Mouse (Mus musculus): ENCODE measurements around the gene Ap5m1. TPM values are rescaled to one million over a fixed set of nuclear protein-coding genes. Genes with fewer than 3 reads are reported as not detected.

The Ap5m1 gene
- polyA plus RNA-seq, 1 experiment, result not detected

GRCm38 (mm10) chr14:49066274-49066823, 452 bp downstream of the Ap5m1 start, which contains the start of gene Exoc5:
Gene Exoc5, minus strand, starts transcription at chr14:49066653.
- under 1% methylated on average over 53 of the region's 53 CpGs for WGBS
- no peaks in the 10 kb centered on the region for H3K4me1 ChIP-seq (ENCODE audit: control insufficient read depth, insufficient read depth, low read length)
- H3K27ac ChIP-seq (ENCODE audit: insufficient read depth, low read depth, low read length), result peak within 1 kb of the TSS; percentile 56
- no peak for TF ChIP-seq CTCF (IDR thresholded peaks at IDR 0.05; ENCODE audit: insufficient read depth, low read depth, low read length)
- TF ChIP-seq POLR2A (IDR thresholded peaks at IDR 0.05; ENCODE audit: insufficient read depth, low read depth, low read length), result peak; percentile 83
- peak within 1 kb of the TSS; percentile 81 for H3K4me3 ChIP-seq (ENCODE audit: insufficient read depth, low read depth, low read length)

- H3K27ac ChIP-seq (ENCODE audit: insufficient read depth, low read depth, low read length), result no peak overlapping the region
- 79% methylated on average over 2 of the region's 2 CpGs for WGBS
- H3K4me3 ChIP-seq (ENCODE audit: insufficient read depth, low read depth, low read length), result no peak overlapping the region
- no peaks in the 10 kb centered on the region for H3K4me1 ChIP-seq (ENCODE audit: control insufficient read depth, insufficient read depth, low read length)
- no peak for TF ChIP-seq POLR2A (IDR thresholded peaks at IDR 0.05; ENCODE audit: insufficient read depth, low read depth, low read length)
- no peak for TF ChIP-seq CTCF (IDR thresholded peaks at IDR 0.05; ENCODE audit: insufficient read depth, low read depth, low read length)
These were observed 6.9 kb downstream of the Ap5m1 start for GRCm38 (mm10) chr14:49072837-49073236.

GRCm38 (mm10) chr14:49073896-49074295, 8.0 kb downstream of the Ap5m1 start:
- WGBS, result 92% methylated on average over 7 of the region's 7 CpGs
- Histone ChIP-seq H3K4me3 (ENCODE audit: insufficient read depth, low read depth, low read length) (no peak overlapping the region), H3K4me1 (ENCODE audit: control insufficient read depth, insufficient read depth, low read length) (no peaks in the 10 kb centered on the region), H3K27ac (ENCODE audit: insufficient read depth, low read depth, low read length) (no peak overlapping the region)
- TF ChIP-seq POLR2A (IDR thresholded peaks at IDR 0.05; ENCODE audit: insufficient read depth, low read depth, low read length) (no peak), CTCF (IDR thresholded peaks at IDR 0.05; ENCODE audit: insufficient read depth, low read depth, low read length) (no peak)

GRCm38 (mm10) chr14:49074361-49074760, 8.5 kb downstream of the Ap5m1 start:
- no peak overlapping the region for H3K27ac ChIP-seq (ENCODE audit: insufficient read depth, low read depth, low read length)
- TF ChIP-seq POLR2A (IDR thresholded peaks at IDR 0.05; ENCODE audit: insufficient read depth, low read depth, low read length) (no peak), CTCF (IDR thresholded peaks at IDR 0.05; ENCODE audit: insufficient read depth, low read depth, low read length) (no peak)
- no peak overlapping the region for H3K4me3 ChIP-seq (ENCODE audit: insufficient read depth, low read depth, low read length)
- H3K4me1 ChIP-seq (ENCODE audit: control insufficient read depth, insufficient read depth, low read length), result no peaks in the 10 kb centered on the region
- WGBS, result 71% methylated on average over 2 of the region's 2 CpGs

- H3K4me3 ChIP-seq (ENCODE audit: insufficient read depth, low read depth, low read length), result no peak overlapping the region
- H3K4me1 ChIP-seq (ENCODE audit: control insufficient read depth, insufficient read depth, low read length), result no peaks in the 10 kb centered on the region
- TF ChIP-seq POLR2A (IDR thresholded peaks at IDR 0.05; ENCODE audit: insufficient read depth, low read depth, low read length), result no peak
- TF ChIP-seq CTCF (IDR thresholded peaks at IDR 0.05; ENCODE audit: insufficient read depth, low read depth, low read length), result no peak
- 98% methylated on average over 2 of the region's 2 CpGs for WGBS
- no peak overlapping the region for H3K27ac ChIP-seq (ENCODE audit: insufficient read depth, low read depth, low read length)
These were observed 12.9 kb downstream of the Ap5m1 start for GRCm38 (mm10) chr14:49078820-49079219.

GRCm38 (mm10) chr14:49086522-49086921, 20.6 kb downstream of the Ap5m1 start:
- TF ChIP-seq CTCF (IDR thresholded peaks at IDR 0.05; ENCODE audit: insufficient read depth, low read depth, low read length) (no peak), POLR2A (IDR thresholded peaks at IDR 0.05; ENCODE audit: insufficient read depth, low read depth, low read length) (no peak)
- Histone ChIP-seq H3K4me3 (ENCODE audit: insufficient read depth, low read depth, low read length) (no peak overlapping the region), H3K4me1 (ENCODE audit: control insufficient read depth, insufficient read depth, low read length) (no peaks in the 10 kb centered on the region), H3K27ac (ENCODE audit: insufficient read depth, low read depth, low read length) (no peak overlapping the region)
- 90% methylated on average over 4 of the region's 4 CpGs for WGBS

GRCm38 (mm10) chr14:49088155-49089048, 22.5 kb downstream of the Ap5m1 start:
- Histone ChIP-seq H3K27ac (ENCODE audit: insufficient read depth, low read depth, low read length) (no peak overlapping the region), H3K4me1 (ENCODE audit: control insufficient read depth, insufficient read depth, low read length) (no peaks in the 10 kb centered on the region), H3K4me3 (ENCODE audit: insufficient read depth, low read depth, low read length) (no peak overlapping the region)
- WGBS, result 68% methylated on average over 14 of the region's 14 CpGs
- no peak for TF ChIP-seq CTCF (IDR thresholded peaks at IDR 0.05; ENCODE audit: insufficient read depth, low read depth, low read length)
- TF ChIP-seq POLR2A (IDR thresholded peaks at IDR 0.05; ENCODE audit: insufficient read depth, low read depth, low read length), result no peak

- TF ChIP-seq POLR2A (IDR thresholded peaks at IDR 0.05; ENCODE audit: insufficient read depth, low read depth, low read length), result no peak
- TF ChIP-seq CTCF (IDR thresholded peaks at IDR 0.05; ENCODE audit: insufficient read depth, low read depth, low read length), result no peak
- no peaks in the 10 kb centered on the region for H3K4me1 ChIP-seq (ENCODE audit: control insufficient read depth, insufficient read depth, low read length)
- WGBS, result 52% methylated on average over 6 of the region's 6 CpGs
- no peak overlapping the region for H3K4me3 ChIP-seq (ENCODE audit: insufficient read depth, low read depth, low read length)
- H3K27ac ChIP-seq (ENCODE audit: insufficient read depth, low read depth, low read length), result no peak overlapping the region
These were observed 23.7 kb downstream of the Ap5m1 start for GRCm38 (mm10) chr14:49089461-49090058.

GRCm38 (mm10) chr14:49090102-49090501, 24.2 kb downstream of the Ap5m1 start:
- Histone ChIP-seq H3K4me1 (ENCODE audit: control insufficient read depth, insufficient read depth, low read length) (no peaks in the 10 kb centered on the region), H3K4me3 (ENCODE audit: insufficient read depth, low read depth, low read length) (no peak overlapping the region), H3K27ac (ENCODE audit: insufficient read depth, low read depth, low read length) (no peak overlapping the region)
- TF ChIP-seq CTCF (IDR thresholded peaks at IDR 0.05; ENCODE audit: insufficient read depth, low read depth, low read length) (no peak), POLR2A (IDR thresholded peaks at IDR 0.05; ENCODE audit: insufficient read depth, low read depth, low read length) (no peak)
- WGBS, result 73% methylated on average over 5 of the region's 5 CpGs

Data from olfactory bulb, adult 2 months (tissue).